Mouse (Mus musculus) neural tube, embryonic 11.5 days (tissue): ENCODE data around the gene Dvl2. TPM values are rescaled to one million over a fixed set of nuclear protein-coding genes. Genes with fewer than 3 reads are reported as not detected.
A peak's percentile ranks its signal among the peaks of the same experiment; 100 is the strongest.

Experiments
- ATAC-seq: fragments of 200-750 bp; cut with Nextera tagmentation; 2 replicates; pipeline ENCODE4 v1.8.0; 2017; ENCODE audit warnings: moderate number of reproducible peaks, mild to moderate bottlenecking, moderate TSS enrichment, moderate library complexity; ENCODE audit not compliant: insufficient read depth, low FRiP score, low TSS enrichment
- DNase-seq: peaks from one replicate; pipeline ENCODE4 v3.0.0-alpha.2; 2015; ENCODE audit warnings: low spot score
- H3K27ac ChIP-seq: fragments of 300-500 bp; sonication (generic); 2 replicates; pipeline ENCODE4 v1.5.1; 2014; ENCODE audit warnings: low read depth, mild to moderate bottlenecking, low read length
- H3K27me3 ChIP-seq: fragments of 300-500 bp; sonication (generic); 2 replicates; pipeline ENCODE4 v1.6.1; 2014; ENCODE audit warnings: mild to moderate bottlenecking, low read length, mixed read lengths; ENCODE audit not compliant: control insufficient read depth, insufficient read depth
- H3K36me3 ChIP-seq: fragments of 300-500 bp; sonication (generic); 2 replicates; pipeline ENCODE4 v1.6.1; 2014; ENCODE audit warnings: mild to moderate bottlenecking, low read length, moderate library complexity, mixed read lengths; ENCODE audit not compliant: control insufficient read depth, insufficient read depth
- H3K4me1 ChIP-seq: fragments of 300-500 bp; sonication (generic); 2 replicates; pipeline ENCODE4 v1.6.1; 2014; ENCODE audit warnings: low read length, mixed read lengths; ENCODE audit not compliant: control insufficient read depth, insufficient read depth
- H3K4me2 ChIP-seq: fragments of 300-500 bp; sonication (generic); 2 replicates; pipeline ENCODE4 v1.6.1; 2014; ENCODE audit warnings: low read depth, mild to moderate bottlenecking, moderate library complexity
- H3K4me3 ChIP-seq: fragments of 300-500 bp; sonication (generic); 2 replicates; pipeline ENCODE4 v1.5.1; 2014; ENCODE audit warnings: low read depth, low read length
- H3K9ac ChIP-seq: fragments of 300-500 bp; sonication (generic); 2 replicates; pipeline ENCODE4 v1.6.1; 2014; ENCODE audit warnings: mild to moderate bottlenecking, low read length
- H3K9me3 ChIP-seq: fragments of 300-500 bp; sonication (generic); 2 replicates; pipeline ENCODE4 v1.6.1; 2016; ENCODE audit warnings: low read length; ENCODE audit not compliant: control insufficient read depth
- WGBS: fragments of 180-500 bp; shearing (Covaris S2); extraction: QIAGEN DNeasy Blood & Tissue Kit; methylation state at CpG from one replicate; pipeline ENCODE4 v1.1.7; 2014; 5-methylcytosine and 5-hydroxymethylcytosine counted together
- polyA plus RNA-seq: library from polyadenylated mRNA; unstranded; fragments of >200 nt; fragmentation: Nextera tagmentation; extraction: Ambion mirVana; gene quantifications from 2 replicates; pipeline ENCODE4 v1.2.1, GENCODE M21; 2014

The Dvl2 gene
- polyA plus RNA-seq, 1 experiment from 2014 or later = 39.0 TPM

GRCm38 (mm10) chr11:70038174-70038573 is 37.8 kb downstream of the Dvl2 start:
- Histone ChIP-seq H3K27me3 (no peaks in the 10 kb centered on the region), H3K4me2 (no peak overlapping the region), H3K4me3 (no peak overlapping the region), H3K36me3 (peaks cover 3% of the 10 kb centered on the region; the same call in 1 of the 2 replicates), H3K9ac (no peak overlapping the region), H3K9me3 (no peaks in the 10 kb centered on the region), H3K27ac (no peak overlapping the region), H3K4me1 (no peaks in the 10 kb centered on the region)
- DNase-seq (no peak), ATAC-seq (no peak)
- 81% methylated on average over 7 of the region's 7 CpGs for WGBS

- Histone ChIP-seq H3K9ac (no peak overlapping the region), H3K27ac (no peak overlapping the region), H3K4me3 (no peak overlapping the region), H3K4me2 (no peak overlapping the region), H3K4me1 (no peaks in the 10 kb centered on the region), H3K27me3 (no peaks in the 10 kb centered on the region), H3K36me3 (peaks cover 5% of the 10 kb centered on the region; the same call in 1 of the 2 replicates), H3K9me3 (no peaks in the 10 kb centered on the region)
- DNase-seq (no peak), ATAC-seq (no peak)
- WGBS = 92% methylated on average over 10 of the region's 10 CpGs
Measured at GRCm38 (mm10) chr11:70039631-70040030, 39.2 kb downstream of the Dvl2 start.

GRCm38 (mm10) chr11:70040184-70040583 is 39.8 kb downstream of the Dvl2 start:
- H3K27me3 ChIP-seq = no peaks in the 10 kb centered on the region
- 90% methylated on average over 7 of the region's 7 CpGs for WGBS
- DNase-seq (no peak), ATAC-seq (no peak)
- H3K9ac ChIP-seq = no peak overlapping the region
- no peak overlapping the region for H3K4me3 ChIP-seq
- no peak overlapping the region for H3K27ac ChIP-seq
- no peaks in the 10 kb centered on the region for H3K4me1 ChIP-seq
- H3K36me3 ChIP-seq = peaks cover 5% of the 10 kb centered on the region; the same call in 1 of the 2 replicates
- H3K9me3 ChIP-seq = no peaks in the 10 kb centered on the region
- H3K4me2 ChIP-seq = no peak overlapping the region

GRCm38 (mm10) chr11:70042309-70043085 is 42.1 kb downstream of the Dvl2 start:
- Histone ChIP-seq H3K27me3 (no peaks in the 10 kb centered on the region), H3K4me2 (no peak overlapping the region), H3K36me3 (peaks cover 5% of the 10 kb centered on the region; the same call in 1 of the 2 replicates), H3K4me3 (no peak overlapping the region), H3K27ac (no peak overlapping the region), H3K4me1 (no peaks in the 10 kb centered on the region), H3K9ac (no peak overlapping the region), H3K9me3 (no peaks in the 10 kb centered on the region)
- no peak for ATAC-seq
- WGBS = 89% methylated on average over 23 of the region's 23 CpGs
- DNase-seq = no peak

GRCm38 (mm10) chr11:70043665-70044064 is 43.3 kb downstream of the Dvl2 start:
- H3K9ac ChIP-seq = no peak overlapping the region
- DNase-seq (no peak), ATAC-seq (no peak)
- no peak overlapping the region for H3K27ac ChIP-seq
- no peak overlapping the region for H3K4me3 ChIP-seq
- peaks cover 5% of the 10 kb centered on the region; the same call in 1 of the 2 replicates for H3K36me3 ChIP-seq
- no peaks in the 10 kb centered on the region for H3K4me1 ChIP-seq
- 78% methylated on average over 7 of the region's 7 CpGs for WGBS
- H3K4me2 ChIP-seq = no peak overlapping the region
- H3K9me3 ChIP-seq = no peaks in the 10 kb centered on the region
- H3K27me3 ChIP-seq = no peaks in the 10 kb centered on the region

GRCm38 (mm10) chr11:70045435-70045834 is 45.0 kb downstream of the Dvl2 start:
- DNase-seq = no peak
- Histone ChIP-seq H3K4me2 (no peak overlapping the region), H3K27me3 (no peaks in the 10 kb centered on the region), H3K36me3 (peaks cover 5% of the 10 kb centered on the region; the same call in 1 of the 2 replicates), H3K27ac (0 out of 2 replicates have a peak overlapping the region, but pooled peaks have one; percentile 8), H3K9ac (no peak overlapping the region; the same call in 1 of the 2 replicates), H3K4me3 (no peak overlapping the region), H3K9me3 (no peaks in the 10 kb centered on the region), H3K4me1 (no peaks in the 10 kb centered on the region)
- 34% methylated on average over 9 of the region's 9 CpGs for WGBS
- no peak for ATAC-seq

- Histone ChIP-seq H3K27me3 (no peaks in the 10 kb centered on the region), H3K9me3 (no peaks in the 10 kb centered on the region), H3K27ac (no peak overlapping the region), H3K36me3 (peaks cover 2% of the 10 kb centered on the region; the same call in 1 of the 2 replicates), H3K4me3 (no peak overlapping the region), H3K4me1 (no peaks in the 10 kb centered on the region), H3K9ac (no peak overlapping the region), H3K4me2 (no peak overlapping the region)
- ATAC-seq = no peak
- 71% methylated on average over 6 of the region's 6 CpGs for WGBS
- DNase-seq = no peak
Measured at GRCm38 (mm10) chr11:70049366-70049765, 49.0 kb downstream of the Dvl2 start.

GRCm38 (mm10) chr11:70049816-70050215 is 49.4 kb downstream of the Dvl2 start:
- H3K9me3 ChIP-seq = no peaks in the 10 kb centered on the region
- H3K4me3 ChIP-seq = no peak overlapping the region
- no peak overlapping the region for H3K27ac ChIP-seq
- DNase-seq (no peak), ATAC-seq (no peak)
- no peaks in the 10 kb centered on the region for H3K4me1 ChIP-seq
- H3K36me3 ChIP-seq = no peaks in the 10 kb centered on the region
- H3K9ac ChIP-seq = no peak overlapping the region
- WGBS = 59% methylated on average over 10 of the region's 10 CpGs
- no peak overlapping the region for H3K4me2 ChIP-seq
- no peaks in the 10 kb centered on the region for H3K27me3 ChIP-seq

GRCm38 (mm10) chr11:70053156-70053555 is 52.8 kb downstream of the Dvl2 start:
- DNase-seq = no peak
- Histone ChIP-seq H3K9me3 (no peaks in the 10 kb centered on the region), H3K4me1 (no peaks in the 10 kb centered on the region), H3K27me3 (no peaks in the 10 kb centered on the region), H3K4me2 (no peak overlapping the region), H3K27ac (no peak overlapping the region), H3K36me3 (no peaks in the 10 kb centered on the region), H3K4me3 (no peak overlapping the region), H3K9ac (0 out of 2 replicates have a peak overlapping the region, but pooled peaks have one; percentile 0)
- no peak for ATAC-seq
- 79% methylated on average over 7 of the region's 7 CpGs for WGBS
